Mouse (Mus musculus) embryonic facial prominence, embryonic 15.5 days (tissue): ENCODE results near the gene Neurl1b. TPM values are rescaled to one million over a fixed set of nuclear protein-coding genes. Genes with fewer than 3 reads are reported as not detected.
A peak's percentile ranks its signal among the peaks of the same experiment; 100 is the strongest.

Experiments used
- ATAC-seq: fragments of 200-750 bp; cut with Nextera tagmentation; 2 replicates; pipeline ENCODE4 v1.8.0; 2017; ENCODE audit warnings: low read depth, moderate TSS enrichment; ENCODE audit not compliant: insufficient number of reproducible peaks, low FRiP score, low TSS enrichment
- H3K27ac ChIP-seq: fragments of 300-500 bp; sonication (generic); replicated peaks from 2 replicates; pipeline ENCODE4 v1.5.1; 2015; ENCODE audit warnings: mild to moderate bottlenecking, inconsistent platforms
- H3K27me3 ChIP-seq: fragments of 300-500 bp; sonication (generic); 2 replicates; pipeline ENCODE4 v1.6.1; 2015; ENCODE audit warnings: inconsistent platforms
- H3K36me3 ChIP-seq: fragments of 300-500 bp; sonication (generic); 2 replicates; pipeline ENCODE4 v1.6.1; 2015; ENCODE audit warnings: mild to moderate bottlenecking, inconsistent platforms
- H3K4me1 ChIP-seq: fragments of 300-500 bp; sonication (generic); 2 replicates; pipeline ENCODE4 v1.6.1; 2015; ENCODE audit warnings: inconsistent platforms
- H3K4me2 ChIP-seq: fragments of 300-500 bp; sonication (generic); replicated peaks from 2 replicates; pipeline ENCODE4 v1.6.1; 2015; ENCODE audit warnings: mild to moderate bottlenecking, inconsistent platforms
- H3K4me3 ChIP-seq: fragments of 300-500 bp; sonication (generic); replicated peaks from 2 replicates; pipeline ENCODE4 v1.5.1; 2015; ENCODE audit warnings: mild to moderate bottlenecking, inconsistent platforms
- H3K9ac ChIP-seq: fragments of 300-500 bp; sonication (generic); 2 replicates; pipeline ENCODE4 v1.6.1; 2015; ENCODE audit warnings: inconsistent platforms
- H3K9me3 ChIP-seq: fragments of 300-500 bp; sonication (generic); replicated peaks from 2 replicates; pipeline ENCODE4 v1.6.1; 2016; ENCODE audit warnings: inconsistent platforms
- WGBS: fragments of 180-500 bp; shearing (Covaris S2); methylation state at CpG from one replicate; pipeline ENCODE4 v1.1.7; 2015; 5-methylcytosine and 5-hydroxymethylcytosine counted together
- polyA plus RNA-seq: library from polyadenylated mRNA; unstranded; fragments of >200 nt; fragmentation: Nextera tagmentation; extraction: Ambion mirVana; gene quantifications from 2 replicates; pipeline ENCODE4 v1.2.1, GENCODE M21; 2015

The Neurl1b gene
- polyA plus RNA-seq, 1 experiment from 2014 or later = 1.2 TPM

- no peak overlapping the region for H3K9ac ChIP-seq
- H3K27ac ChIP-seq = peak overlapping the region; percentile 65
Observed at GRCm38 (mm10) chr17:26381613-26382012, 33.0 kb upstream of the Neurl1b start.

DNA sequence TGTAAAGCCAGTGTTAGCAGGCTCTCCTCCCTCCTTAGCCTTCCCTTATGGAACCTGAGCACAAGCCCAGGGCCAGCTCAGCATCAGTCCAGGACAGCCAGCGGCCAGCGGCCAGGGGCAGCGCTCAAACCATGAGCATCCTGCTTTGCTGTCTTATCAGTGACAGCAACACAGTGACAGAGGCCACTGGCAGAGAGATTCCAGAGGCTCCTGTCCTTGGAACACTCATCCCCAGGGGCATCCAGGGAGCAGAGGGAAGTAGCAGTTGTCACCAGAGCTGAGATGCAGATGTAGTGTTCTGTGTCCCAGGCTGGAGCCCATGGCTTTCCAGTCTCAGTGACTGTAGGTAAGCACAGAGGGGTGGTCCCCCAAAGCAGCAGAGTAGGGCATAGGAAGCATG lies 32.5 kb upstream of the Neurl1b start:
- Histone ChIP-seq H3K4me1 (peaks cover 26% of the 10 kb centered on the region), H3K36me3 (no peaks in the 10 kb centered on the region), H3K9ac (no peak overlapping the region), H3K4me3 (no peak overlapping the region), H3K27ac (no peak overlapping the region), H3K4me2 (no peak overlapping the region), H3K27me3 (no peaks in the 10 kb centered on the region), H3K9me3 (no peaks in the 10 kb centered on the region)
- 72% methylated on average over 3 of the region's 3 CpGs for WGBS
- no peak for ATAC-seq

More at GRCm38 (mm10) chr17:26381613-26382012, 33.0 kb upstream of the Neurl1b start:
- H3K4me2 ChIP-seq = no peak overlapping the region
- 31% methylated on average over 5 of the region's 5 CpGs for WGBS
- ATAC-seq = peak; percentile 17; the same call in 1 of the 2 replicates
- H3K36me3 ChIP-seq = no peaks in the 10 kb centered on the region
- no peaks in the 10 kb centered on the region for H3K27me3 ChIP-seq
- peaks cover 26% of the 10 kb centered on the region for H3K4me1 ChIP-seq
- H3K9me3 ChIP-seq = no peaks in the 10 kb centered on the region
- H3K4me3 ChIP-seq = no peak overlapping the region

DNA sequence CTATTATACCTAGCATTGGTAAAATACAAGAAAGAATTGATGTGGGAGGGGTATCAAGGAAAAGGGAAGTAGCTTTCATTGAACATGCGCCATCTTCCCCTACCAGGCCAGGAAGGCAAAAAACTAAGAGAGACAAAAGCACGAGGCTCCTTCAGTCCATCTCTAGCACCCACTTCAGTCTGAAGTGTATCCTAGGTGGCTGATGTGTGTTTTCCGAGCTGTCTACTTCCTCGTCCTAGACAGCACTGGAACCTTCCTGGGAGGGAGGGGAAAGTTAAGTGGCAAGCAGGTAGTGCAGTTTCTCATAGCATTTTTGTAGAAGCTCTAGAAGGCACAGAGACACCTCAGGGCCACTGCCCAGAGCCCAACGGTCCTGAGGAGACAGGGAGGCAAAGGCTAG lies 31.9 kb upstream of the Neurl1b start:
- H3K27me3 ChIP-seq = no peaks in the 10 kb centered on the region
- H3K4me1 ChIP-seq = peaks cover 26% of the 10 kb centered on the region
- no peaks in the 10 kb centered on the region for H3K9me3 ChIP-seq
- H3K4me3 ChIP-seq = no peak overlapping the region
- 74% methylated on average over 5 of the region's 5 CpGs for WGBS
- no peaks in the 10 kb centered on the region for H3K36me3 ChIP-seq
- no peak overlapping the region for H3K9ac ChIP-seq
- no peak overlapping the region for H3K4me2 ChIP-seq
- H3K27ac ChIP-seq = no peak overlapping the region
- ATAC-seq = no peak

GRCm38 (mm10) chr17:26384111-26384510 lies 30.5 kb upstream of the Neurl1b start:
- H3K4me1 ChIP-seq = peaks cover 26% of the 10 kb centered on the region
- H3K4me2 ChIP-seq = no peak overlapping the region
- H3K4me3 ChIP-seq = no peak overlapping the region
- 92% methylated on average over 3 of the region's 3 CpGs for WGBS
- H3K36me3 ChIP-seq = no peaks in the 10 kb centered on the region
- no peak for ATAC-seq
- H3K27ac ChIP-seq = no peak overlapping the region
- H3K9me3 ChIP-seq = no peaks in the 10 kb centered on the region
- H3K27me3 ChIP-seq = no peaks in the 10 kb centered on the region
- H3K9ac ChIP-seq = no peak overlapping the region

- 87% methylated on average over 11 of the region's 11 CpGs for WGBS
- H3K9me3 ChIP-seq = no peaks in the 10 kb centered on the region
- H3K4me2 ChIP-seq = no peak overlapping the region
- no peak overlapping the region for H3K9ac ChIP-seq
- peaks cover 20% of the 10 kb centered on the region for H3K4me1 ChIP-seq
- H3K27ac ChIP-seq = no peak overlapping the region
- H3K36me3 ChIP-seq = no peaks in the 10 kb centered on the region
- no peaks in the 10 kb centered on the region for H3K27me3 ChIP-seq
- no peak for ATAC-seq
- H3K4me3 ChIP-seq = no peak overlapping the region
Observed at GRCm38 (mm10) chr17:26385252-26386130, 29.1 kb upstream of the Neurl1b start.

- Histone ChIP-seq H3K9ac (no peak overlapping the region), H3K4me1 (peaks cover 18% of the 10 kb centered on the region), H3K9me3 (no peaks in the 10 kb centered on the region), H3K27me3 (no peaks in the 10 kb centered on the region), H3K4me2 (no peak overlapping the region), H3K27ac (no peak overlapping the region), H3K36me3 (no peaks in the 10 kb centered on the region), H3K4me3 (no peak overlapping the region)
- 83% methylated on average over 3 of the region's 3 CpGs for WGBS
- ATAC-seq = no peak
Observed at GRCm38 (mm10) chr17:26386131-26386481, 28.5 kb upstream of the Neurl1b start.

DNA sequence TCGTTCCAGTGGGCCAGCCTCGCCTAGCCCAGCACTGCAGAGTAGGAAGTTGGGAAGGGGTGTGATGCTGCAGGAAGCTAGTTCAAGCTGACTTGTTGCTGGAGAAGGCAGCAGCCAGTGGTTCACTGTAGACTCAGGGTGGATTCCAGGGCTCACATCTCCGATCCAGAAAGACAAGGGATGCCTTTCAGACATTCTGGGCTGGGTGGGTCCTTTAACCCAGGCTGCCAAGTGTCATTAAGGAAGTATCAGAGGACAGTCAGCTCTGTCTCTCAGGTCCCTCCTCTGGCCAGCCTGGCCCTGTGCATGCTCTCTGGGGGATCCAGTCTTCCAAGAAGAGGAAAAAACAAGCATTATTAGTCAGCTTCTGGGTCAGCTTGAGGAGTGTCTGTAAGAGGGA lies 26.5 kb upstream of the Neurl1b start:
- Histone ChIP-seq H3K36me3 (no peaks in the 10 kb centered on the region), H3K27me3 (no peaks in the 10 kb centered on the region; the same call in 1 of the 2 replicates), H3K4me2 (no peak overlapping the region), H3K4me1 (0 out of 2 replicates have a peak, but pooled peaks cover 5% of the 10 kb centered on the region), H3K9ac (no peak overlapping the region), H3K27ac (no peak overlapping the region), H3K4me3 (no peak overlapping the region), H3K9me3 (no peaks in the 10 kb centered on the region)
- WGBS = 56% methylated on average over 3 of the region's 3 CpGs
- no peak for ATAC-seq

- Histone ChIP-seq H3K27ac (no peak overlapping the region), H3K4me3 (no peak overlapping the region), H3K27me3 (no peaks in the 10 kb centered on the region; the same call in 1 of the 2 replicates), H3K9me3 (no peaks in the 10 kb centered on the region), H3K4me1 (0 out of 2 replicates have a peak, but pooled peaks cover 5% of the 10 kb centered on the region), H3K36me3 (no peaks in the 10 kb centered on the region), H3K9ac (no peak overlapping the region), H3K4me2 (no peak overlapping the region)
- ATAC-seq = no peak
- WGBS = 80% methylated on average over 9 of the region's 9 CpGs
Observed at GRCm38 (mm10) chr17:26389241-26389640, 25.4 kb upstream of the Neurl1b start.

GRCm38 (mm10) chr17:26390666-26391065 lies 24.0 kb upstream of the Neurl1b start:
- 0 out of 2 replicates have a peak, but pooled peaks cover 5% of the 10 kb centered on the region for H3K4me1 ChIP-seq
- no peaks in the 10 kb centered on the region for H3K9me3 ChIP-seq
- H3K4me3 ChIP-seq = no peak overlapping the region
- H3K9ac ChIP-seq = no peak overlapping the region
- H3K4me2 ChIP-seq = no peak overlapping the region
- no peaks in the 10 kb centered on the region; the same call in 1 of the 2 replicates for H3K27me3 ChIP-seq
- no peaks in the 10 kb centered on the region for H3K36me3 ChIP-seq
- no peak for ATAC-seq
- 38% methylated on average over 5 of the region's 5 CpGs for WGBS
- no peak overlapping the region for H3K27ac ChIP-seq

DNA sequence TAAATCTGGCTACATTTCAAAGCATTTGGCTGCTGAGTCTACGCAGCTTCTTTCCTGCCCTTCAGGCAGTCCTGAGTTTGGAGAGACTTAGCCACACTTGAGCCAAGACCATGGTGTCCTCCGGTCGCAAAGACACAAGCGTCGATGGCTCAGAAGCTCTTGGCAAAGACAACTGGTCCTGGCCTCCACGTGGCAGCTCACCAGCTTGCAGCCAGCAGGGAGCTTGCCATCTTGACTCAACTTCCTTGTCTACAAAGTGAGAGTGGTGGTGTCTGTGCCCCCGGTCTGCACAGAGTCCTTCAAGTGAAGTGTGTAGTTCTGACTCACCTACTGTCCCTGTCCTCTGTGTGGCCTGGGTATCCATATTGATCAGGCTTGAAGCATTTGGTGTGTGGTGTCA lies 22.3 kb upstream of the Neurl1b start:
- H3K4me2 ChIP-seq = no peak overlapping the region
- no peak for ATAC-seq
- H3K36me3 ChIP-seq = no peaks in the 10 kb centered on the region
- H3K27ac ChIP-seq = no peak overlapping the region
- 0 out of 2 replicates have a peak, but pooled peaks cover 5% of the 10 kb centered on the region for H3K4me1 ChIP-seq
- H3K9ac ChIP-seq = no peak overlapping the region
- no peak overlapping the region for H3K4me3 ChIP-seq
- H3K9me3 ChIP-seq = no peaks in the 10 kb centered on the region
- WGBS = 84% methylated on average over 7 of the region's 7 CpGs
- H3K27me3 ChIP-seq = no peaks in the 10 kb centered on the region; the same call in 1 of the 2 replicates

DNA sequence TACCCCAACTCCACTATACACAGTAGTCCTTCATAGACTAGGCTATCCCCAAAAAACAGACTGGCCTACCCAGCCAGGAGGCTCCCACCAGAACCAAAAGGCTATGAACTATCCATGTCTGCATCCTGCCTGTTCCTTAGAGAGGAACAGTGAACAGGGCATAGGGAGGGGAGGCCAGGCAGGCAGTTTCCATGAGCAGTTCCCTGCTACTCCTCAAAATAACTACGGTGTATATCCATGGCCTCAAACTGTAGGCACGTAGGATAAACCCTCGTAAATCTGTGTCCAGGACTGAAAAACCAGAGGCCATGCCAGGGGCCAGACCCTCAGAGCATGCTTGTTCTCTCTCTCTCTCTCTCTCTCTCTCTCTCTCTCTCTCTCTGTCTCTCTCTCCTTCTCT lies 17.9 kb upstream of the Neurl1b start:
- Histone ChIP-seq H3K27ac (no peak overlapping the region), H3K27me3 (no peaks in the 10 kb centered on the region), H3K4me1 (no peaks in the 10 kb centered on the region), H3K36me3 (no peaks in the 10 kb centered on the region), H3K4me2 (no peak overlapping the region), H3K9ac (no peak overlapping the region), H3K4me3 (no peak overlapping the region), H3K9me3 (no peaks in the 10 kb centered on the region)
- 75% methylated on average over 3 of the region's 3 CpGs for WGBS
- ATAC-seq = no peak

DNA sequence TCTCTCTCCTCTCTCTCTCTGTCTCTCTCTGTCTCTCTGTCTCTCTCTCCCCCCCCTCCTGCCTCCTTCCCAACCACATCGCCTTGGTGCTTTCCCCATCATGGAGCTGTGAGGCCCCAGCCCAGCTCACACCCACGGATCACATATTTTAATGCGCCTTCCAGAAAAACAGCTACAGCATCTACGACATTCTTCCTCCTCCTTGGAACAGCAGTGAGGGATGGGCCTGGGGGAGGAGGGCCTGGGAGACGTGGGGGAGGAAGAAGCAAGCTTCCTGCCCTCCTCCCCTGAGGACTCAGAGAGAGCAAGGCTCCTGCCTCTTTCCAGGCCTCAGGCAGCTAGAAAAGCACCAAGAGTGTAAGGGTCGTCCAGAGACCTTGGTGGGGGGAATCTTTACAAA lies 17.3 kb upstream of the Neurl1b start:
- H3K36me3 ChIP-seq = no peaks in the 10 kb centered on the region
- H3K9ac ChIP-seq = no peak overlapping the region
- H3K27me3 ChIP-seq = no peaks in the 10 kb centered on the region
- no peak overlapping the region for H3K27ac ChIP-seq
- H3K4me3 ChIP-seq = no peak overlapping the region
- H3K4me1 ChIP-seq = no peaks in the 10 kb centered on the region
- no peak overlapping the region for H3K4me2 ChIP-seq
- ATAC-seq = no peak
- H3K9me3 ChIP-seq = no peaks in the 10 kb centered on the region
- WGBS = 22% methylated on average over 6 of the region's 6 CpGs
